Mouse (Mus musculus): ENCODE results near the gene Ankmy1. TPM values are rescaled to one million over a fixed set of nuclear protein-coding genes. Genes with fewer than 3 reads are reported as not detected.

Gene Ankmy1
- total RNA-seq, 2 experiments from 2014 or later, result 0.06 TPM; not detected in 1

- no peak for TF ChIP-seq CTCF (IDR thresholded peaks at IDR 0.05)
- intact Hi-C loops (cut with DNase I), result loop anchor here (2.0 kb wide), 1 partner anchor 56 kb away; no protein-coding TSS in a partner anchor
Observed at GRCm38 (mm10) chr1:92830626-92831187, 72.0 kb downstream of the Ankmy1 start.

GRCm38 (mm10) chr1:92815756-92816294 lies 86.9 kb downstream of the Ankmy1 start:
- no peak for DNase-seq
- intact Hi-C loops (cut with DNase I), result no loop called here
- TF ChIP-seq CTCF (IDR thresholded peaks at IDR 0.05), result no peak
- no peak overlapping the region for H3K4me3 ChIP-seq
- H3K27ac ChIP-seq, result no peak overlapping the region

More at GRCm38 (mm10) chr1:92830626-92831187, 72.0 kb downstream of the Ankmy1 start:
- Histone ChIP-seq H3K4me3 (peak overlapping the region; percentile 82), H3K27ac (peak overlapping the region; percentile 99)
- no peak for DNase-seq

- TF ChIP-seq CTCF (IDR thresholded peaks at IDR 0.05), result no peak
- intact Hi-C loops (cut with DNase I), result no loop called here
- H3K4me3 ChIP-seq, result no peak overlapping the region
- no peak overlapping the region for H3K27ac ChIP-seq
- no peak for DNase-seq
Observed at GRCm38 (mm10) chr1:92815100-92815499, 87.6 kb downstream of the Ankmy1 start.

GRCm38 (mm10) chr1:92814319-92814718 lies 88.4 kb downstream of the Ankmy1 start:
- no peak for DNase-seq
- no peak overlapping the region for H3K27ac ChIP-seq
- intact Hi-C loops (cut with DNase I), result no loop called here
- no peak for TF ChIP-seq CTCF (IDR thresholded peaks at IDR 0.05)
- H3K4me3 ChIP-seq, result no peak overlapping the region

Small RNA genes lying within 50 kb of the gene (microRNA-seq; reads per million reads assigned to microRNA genes)
- gene Mir149, result 8,607 reads per million, percentile 91 among the genes with 10 or more reads in this experiment

Other genes starting within 250 kb of the Ankmy1 start
- 100 to 1,000 TPM; 214 to 256 TPM for gene Gpc1, start 71.3 kb downstream of the Ankmy1 start, total RNA-seq (2021)
- 10 to 100 TPM; 21.8 to 24.9 TPM for gene Dusp28, start 4.1 kb upstream of the Ankmy1 start, total RNA-seq (2021)
- gene Rnpepl1, start 7.9 kb upstream of the Ankmy1 start, total RNA-seq (2021), result 10 to 100 TPM; 69.9 to 74.9 TPM
- 1 to 10 TPM; 4.8 to 5.5 TPM for gene Capn10, start 31.5 kb upstream of the Ankmy1 start, total RNA-seq (2021)
- gene Gpr35, start 48.0 kb upstream of the Ankmy1 start, total RNA-seq (2021), result under 1 TPM; 0.25 to 0.61 TPM
- gene Aqp12, start 103.4 kb upstream of the Ankmy1 start, total RNA-seq (2021), result not detected
- 1 to 10 TPM; 1.3 to 1.4 TPM for gene Kif1a, start 199.0 kb upstream of the Ankmy1 start, total RNA-seq (2021)
- not detected for gene Agxt, start 232.3 kb upstream of the Ankmy1 start, total RNA-seq (2021)